Mouse (Mus musculus): ENCODE measurements around the gene Tmsb10. TPM values are rescaled to one million over a fixed set of nuclear protein-coding genes. Genes with fewer than 3 reads are reported as not detected.

Tmsb10 gene
- polyA plus RNA-seq, 1 experiment from 2014 or later, result 571 TPM

DNA sequence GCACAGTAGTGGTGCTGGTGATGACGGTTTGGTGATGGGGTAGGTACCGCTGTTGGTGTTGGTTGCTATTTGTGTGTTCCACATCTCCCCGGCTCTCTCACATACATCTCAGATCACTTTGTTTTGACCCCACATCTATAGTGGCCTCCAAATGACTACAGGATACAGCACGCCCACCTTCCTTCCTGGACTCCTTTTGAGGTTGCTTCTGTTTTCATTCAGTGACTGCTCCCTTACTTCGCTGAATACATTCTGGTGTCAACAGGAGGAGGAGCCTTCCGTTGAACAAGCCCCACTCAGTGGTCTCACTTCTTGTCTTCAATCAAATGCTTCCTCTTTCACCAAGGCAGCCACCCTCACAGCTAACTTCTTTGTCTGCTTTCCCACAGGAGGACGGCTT is 3.8 kb downstream of the Tmsb10 start:
- Histone ChIP-seq H3K4me2 (no peak overlapping the region), H3K4me1 (peaks cover 35% of the 10 kb centered on the region), H3K27ac (no peak overlapping the region), H3K27me3 (replicated peaks) (peaks cover 29% of the 10 kb centered on the region), H3K9ac (no peak overlapping the region), H3K36me3 (no peaks in the 10 kb centered on the region), H3K9me3 (replicated peaks) (no peaks in the 10 kb centered on the region), H3K4me3 (no peak overlapping the region)
- 32% methylated on average over 7 of the region's 7 CpGs for WGBS (ENCODE audit: insufficient replicate concordance)
- no peak for ATAC-seq

DNA sequence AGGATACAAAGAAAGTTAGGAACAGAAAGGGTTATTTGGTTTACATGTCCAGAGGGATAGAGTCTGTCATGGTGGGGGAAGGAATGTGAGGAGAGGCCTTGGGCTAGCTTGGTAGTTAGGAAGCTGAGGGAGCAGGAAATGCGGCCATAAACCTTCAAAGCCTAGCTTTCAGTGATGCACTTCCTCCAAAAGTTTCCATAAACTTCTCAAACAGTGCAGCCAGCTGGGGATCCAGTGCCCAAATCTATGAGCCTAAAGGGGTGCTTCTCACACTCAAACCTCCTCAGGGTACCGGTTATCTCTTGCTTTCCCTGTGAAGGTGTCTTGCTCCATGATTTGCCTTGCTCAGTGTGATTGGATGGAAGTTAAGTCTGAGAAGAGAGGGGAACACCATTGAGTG is 5.6 kb downstream of the Tmsb10 start:
- Histone ChIP-seq H3K27me3 (replicated peaks) (peaks cover 20% of the 10 kb centered on the region), H3K9me3 (replicated peaks) (no peaks in the 10 kb centered on the region), H3K9ac (no peak overlapping the region), H3K4me1 (peaks cover 21% of the 10 kb centered on the region), H3K4me3 (no peak overlapping the region), H3K27ac (no peak overlapping the region), H3K4me2 (no peak overlapping the region), H3K36me3 (no peaks in the 10 kb centered on the region)
- ATAC-seq, result no peak
- 72% methylated on average over 2 of the region's 2 CpGs for WGBS (ENCODE audit: insufficient replicate concordance)

DNA sequence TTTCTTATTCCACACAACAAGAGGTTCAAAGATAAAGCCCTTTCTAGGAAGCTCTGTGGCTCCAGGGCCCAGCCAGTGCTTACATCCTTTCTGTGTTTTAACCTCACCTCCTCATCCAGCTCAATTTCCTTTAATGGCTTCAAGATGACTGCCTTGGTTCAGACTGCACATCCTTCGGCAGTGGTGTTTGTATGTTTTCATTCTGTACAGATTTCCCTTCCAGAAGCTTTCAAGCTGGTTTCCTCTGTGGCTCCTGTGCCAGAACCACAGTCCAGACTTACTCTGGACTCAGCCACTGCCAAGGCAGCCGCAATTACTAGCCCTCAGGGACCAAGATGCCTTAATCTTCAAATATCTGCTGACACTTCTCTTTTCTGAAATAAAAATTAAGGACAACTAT is 6.3 kb downstream of the Tmsb10 start:
- Histone ChIP-seq H3K9ac (no peak overlapping the region), H3K36me3 (no peaks in the 10 kb centered on the region), H3K4me3 (no peak overlapping the region), H3K27me3 (replicated peaks) (peaks cover 17% of the 10 kb centered on the region), H3K4me2 (no peak overlapping the region), H3K9me3 (replicated peaks) (no peaks in the 10 kb centered on the region), H3K4me1 (peaks cover 15% of the 10 kb centered on the region), H3K27ac (no peak overlapping the region)
- no peak for ATAC-seq
- WGBS (ENCODE audit: insufficient replicate concordance), result 73% methylated on average over 2 of the region's 2 CpGs

- H3K36me3 ChIP-seq, result no peaks in the 10 kb centered on the region
- no peak overlapping the region for H3K27ac ChIP-seq
- ATAC-seq, result no peak
- H3K9ac ChIP-seq, result no peak overlapping the region
- H3K9me3 ChIP-seq (replicated peaks), result 0 out of 2 replicates have a peak, but pooled peaks cover 5% of the 10 kb centered on the region
- no peak overlapping the region for H3K4me3 ChIP-seq
- WGBS (ENCODE audit: insufficient replicate concordance), result 71% methylated on average over 9 of the region's 9 CpGs
- H3K27me3 ChIP-seq (replicated peaks), result no peaks in the 10 kb centered on the region
- no peak overlapping the region for H3K4me2 ChIP-seq
- no peaks in the 10 kb centered on the region for H3K4me1 ChIP-seq
Measured at GRCm38 (mm10) chr6:72949161-72949756, 9.3 kb downstream of the Tmsb10 start.

- H3K4me2 ChIP-seq, result no peak overlapping the region
- no peak overlapping the region for H3K27ac ChIP-seq
- WGBS (ENCODE audit: insufficient replicate concordance), result 51% methylated on average over 3 of the region's 3 CpGs
- H3K9ac ChIP-seq, result no peak overlapping the region
- no peak overlapping the region for H3K4me3 ChIP-seq
- no peak for ATAC-seq
- 0 out of 2 replicates have a peak, but pooled peaks cover 5% of the 10 kb centered on the region for H3K9me3 ChIP-seq (replicated peaks)
- H3K36me3 ChIP-seq, result no peaks in the 10 kb centered on the region
- H3K4me1 ChIP-seq, result no peaks in the 10 kb centered on the region
- H3K27me3 ChIP-seq (replicated peaks), result no peaks in the 10 kb centered on the region
Measured at GRCm38 (mm10) chr6:72948392-72948791, 10.2 kb downstream of the Tmsb10 start.

DNA sequence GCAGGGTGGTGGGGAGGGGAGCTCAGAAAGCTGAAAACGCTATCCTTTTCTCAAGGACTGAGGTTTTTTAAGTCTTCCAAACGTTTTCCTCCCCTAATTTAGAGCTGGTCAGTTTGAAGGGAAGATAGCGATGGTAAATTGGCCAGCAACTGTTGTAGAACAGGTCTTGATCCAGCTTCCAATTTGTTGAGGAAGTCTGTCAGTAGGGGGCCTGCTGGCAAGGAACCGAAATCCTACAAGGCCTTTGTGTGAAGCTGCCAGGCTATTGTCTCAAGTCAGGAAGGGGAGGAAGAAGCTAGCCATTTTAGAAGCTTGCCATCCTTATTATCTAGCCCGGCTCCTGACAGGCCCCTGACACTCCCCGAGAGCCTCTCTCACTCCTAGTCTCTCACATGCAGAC is 10.6 kb downstream of the Tmsb10 start:
- Histone ChIP-seq H3K27me3 (replicated peaks) (no peaks in the 10 kb centered on the region), H3K4me1 (no peaks in the 10 kb centered on the region), H3K9me3 (replicated peaks) (0 out of 2 replicates have a peak, but pooled peaks cover 5% of the 10 kb centered on the region), H3K27ac (no peak overlapping the region), H3K9ac (no peak overlapping the region), H3K4me2 (no peak overlapping the region), H3K36me3 (no peaks in the 10 kb centered on the region), H3K4me3 (no peak overlapping the region)
- WGBS (ENCODE audit: insufficient replicate concordance), result 57% methylated on average over 6 of the region's 6 CpGs
- ATAC-seq, result no peak

GRCm38 (mm10) chr6:72940493-72940892 is 18.1 kb downstream of the Tmsb10 start:
- 7% methylated on average over 3 of the region's 3 CpGs for WGBS (ENCODE audit: insufficient replicate concordance)
- Histone ChIP-seq H3K9ac (no peak overlapping the region), H3K27me3 (replicated peaks) (no peaks in the 10 kb centered on the region), H3K4me1 (no peaks in the 10 kb centered on the region; the same call in 1 of the 2 replicates), H3K36me3 (no peaks in the 10 kb centered on the region), H3K27ac (no peak overlapping the region), H3K9me3 (replicated peaks) (no peaks in the 10 kb centered on the region), H3K4me2 (no peak overlapping the region), H3K4me3 (no peak overlapping the region)
- ATAC-seq, result no peak

- ATAC-seq, result no peak
- H3K9ac ChIP-seq, result no peak overlapping the region
- WGBS (ENCODE audit: insufficient replicate concordance), result 30% methylated on average over 5 of the region's 5 CpGs
- H3K27ac ChIP-seq, result no peak overlapping the region
- H3K4me3 ChIP-seq, result no peak overlapping the region
- H3K36me3 ChIP-seq, result no peaks in the 10 kb centered on the region
- H3K27me3 ChIP-seq (replicated peaks), result no peaks in the 10 kb centered on the region
- H3K9me3 ChIP-seq (replicated peaks), result no peaks in the 10 kb centered on the region
- no peaks in the 10 kb centered on the region; the same call in 1 of the 2 replicates for H3K4me1 ChIP-seq
- peak overlapping the region; percentile 15; the same call in 1 of the 2 replicates for H3K4me2 ChIP-seq
Measured at GRCm38 (mm10) chr6:72937859-72938258, 20.7 kb downstream of the Tmsb10 start.

GRCm38 (mm10) chr6:72937430-72937829 is 21.1 kb downstream of the Tmsb10 start:
- Histone ChIP-seq H3K9me3 (replicated peaks) (no peaks in the 10 kb centered on the region), H3K9ac (no peak overlapping the region), H3K4me2 (no peak overlapping the region), H3K36me3 (no peaks in the 10 kb centered on the region), H3K4me3 (no peak overlapping the region), H3K27me3 (replicated peaks) (no peaks in the 10 kb centered on the region), H3K27ac (no peak overlapping the region), H3K4me1 (no peaks in the 10 kb centered on the region; the same call in 1 of the 2 replicates)
- no peak for ATAC-seq
- WGBS (ENCODE audit: insufficient replicate concordance), result 48% methylated on average over 3 of the region's 3 CpGs

DNA sequence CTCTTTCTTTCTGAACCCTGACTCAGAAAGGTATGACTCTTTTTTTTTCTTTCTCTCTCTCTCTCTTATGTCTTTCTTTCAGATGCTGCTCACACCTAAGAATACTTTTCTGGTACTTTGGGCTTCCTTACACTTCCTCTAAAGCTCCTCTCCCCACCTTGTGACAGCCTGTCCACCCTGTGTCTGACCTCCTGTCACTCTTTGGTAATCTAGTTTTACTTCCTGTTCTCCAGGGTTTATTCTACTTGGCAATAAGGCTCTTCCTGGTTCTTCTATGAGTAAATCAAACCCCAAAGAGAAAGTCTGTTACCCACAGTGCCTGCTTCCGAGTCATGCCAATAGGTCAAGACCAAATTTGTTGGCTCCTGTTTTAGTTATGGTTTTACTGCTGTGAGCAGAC is 25.6 kb downstream of the Tmsb10 start:
- Histone ChIP-seq H3K9ac (no peak overlapping the region), H3K27ac (no peak overlapping the region), H3K4me2 (no peak overlapping the region), H3K4me1 (no peaks in the 10 kb centered on the region; the same call in 1 of the 2 replicates), H3K36me3 (no peaks in the 10 kb centered on the region), H3K27me3 (replicated peaks) (no peaks in the 10 kb centered on the region), H3K4me3 (no peak overlapping the region), H3K9me3 (replicated peaks) (no peaks in the 10 kb centered on the region)
- no peak for ATAC-seq
- 64% methylated on average over 1 of the region's 1 CpGs for WGBS (ENCODE audit: insufficient replicate concordance)

- no peaks in the 10 kb centered on the region for H3K36me3 ChIP-seq
- no peak overlapping the region for H3K27ac ChIP-seq
- 62% methylated on average over 3 of the region's 3 CpGs for WGBS (ENCODE audit: insufficient replicate concordance)
- no peak overlapping the region for H3K4me2 ChIP-seq
- H3K9ac ChIP-seq, result no peak overlapping the region
- no peaks in the 10 kb centered on the region for H3K27me3 ChIP-seq (replicated peaks)
- H3K4me1 ChIP-seq, result 0 out of 2 replicates have a peak, but pooled peaks cover 4% of the 10 kb centered on the region
- no peaks in the 10 kb centered on the region for H3K9me3 ChIP-seq (replicated peaks)
- H3K4me3 ChIP-seq, result no peak overlapping the region
- no peak for ATAC-seq
Measured at GRCm38 (mm10) chr6:72931533-72931932, 27.0 kb downstream of the Tmsb10 start.

DNA sequence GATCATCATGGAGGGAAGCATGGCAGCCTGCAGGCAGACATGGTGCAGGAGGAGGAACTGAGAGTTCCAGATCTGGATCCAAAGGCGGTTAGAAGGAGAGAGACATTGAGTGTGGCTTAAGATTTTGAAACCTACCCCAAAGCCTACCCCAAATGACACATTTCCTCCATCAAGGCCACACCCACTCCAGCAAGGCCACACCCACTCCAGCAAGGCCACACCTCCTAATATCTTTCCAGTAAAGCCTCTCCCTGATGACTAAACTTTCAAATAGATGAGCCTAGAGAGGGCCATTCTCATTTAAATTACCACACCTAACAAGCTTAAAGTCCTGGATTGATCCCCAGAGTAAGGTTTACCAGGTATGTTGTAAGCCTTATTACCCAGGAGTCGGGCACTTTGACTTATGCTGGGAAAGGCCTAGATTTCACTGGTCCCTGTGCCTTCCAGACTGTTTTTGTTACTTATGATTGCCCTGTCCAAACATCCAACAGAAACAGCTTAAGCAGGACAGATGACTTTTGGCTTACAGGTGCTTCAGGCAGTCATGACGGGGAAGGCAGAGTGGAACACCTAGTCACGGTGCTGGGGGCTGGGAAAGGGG is 28.7 kb downstream of the Tmsb10 start:
- Histone ChIP-seq H3K9me3 (replicated peaks) (no peaks in the 10 kb centered on the region), H3K36me3 (no peaks in the 10 kb centered on the region), H3K27ac (no peak overlapping the region), H3K9ac (no peak overlapping the region), H3K27me3 (replicated peaks) (no peaks in the 10 kb centered on the region), H3K4me2 (no peak overlapping the region), H3K4me1 (0 out of 2 replicates have a peak, but pooled peaks cover 4% of the 10 kb centered on the region), H3K4me3 (no peak overlapping the region)
- WGBS (ENCODE audit: insufficient replicate concordance), result 75% methylated on average over 4 of the region's 4 CpGs
- ATAC-seq, result no peak

All from liver, embryonic 12.5 days (tissue).